Mouse (Mus musculus): ENCODE measurements around the gene Ssc4d. TPM values are rescaled to one million over a fixed set of nuclear protein-coding genes. Genes with fewer than 3 reads are reported as not detected.

Gene Ssc4d
- 0.65 and 1.0 TPM in 2 replicates for polyA plus RNA-seq (2021; fragmentation: Nextera tagmentation)
- long read RNA-seq, experiment 1, partial matches to known transcripts: 3 of 3 reads
- long read RNA-seq, experiment 1, other reads (novel, unspliced or antisense): 0 of 3 reads
- long read RNA-seq, experiment 2, partial matches to known transcripts: 1 of 2 reads
- long read RNA-seq, experiment 2, other reads (novel, unspliced or antisense): 1 of 2 reads

DNA sequence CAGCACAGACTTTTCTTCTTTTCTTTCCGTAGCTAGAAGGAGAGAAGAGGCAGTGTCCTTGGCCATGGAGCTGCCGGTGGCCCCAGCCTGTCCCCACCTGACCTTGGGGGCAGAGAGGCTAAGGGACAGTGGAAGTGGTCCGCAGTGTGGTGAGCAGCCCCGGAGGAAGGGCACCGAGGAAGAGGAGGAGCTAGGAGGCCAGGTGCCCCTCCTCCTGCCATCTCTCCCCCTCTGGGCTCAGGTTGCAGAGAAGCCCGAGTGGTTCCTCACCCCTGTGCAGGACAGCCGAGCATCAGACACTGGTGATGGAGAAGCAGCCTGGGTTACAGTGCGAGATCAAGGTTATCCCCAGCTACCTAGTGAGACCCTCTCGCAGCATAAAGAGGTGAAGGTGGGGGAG is at the start of gene Ssc4d:
Gene Ssc4d (minus strand): TSS at position 167 of the 400 bp plus-strand sequence.

GRCm38 (mm10) chr5:135994725-135995687 is 20.7 kb upstream of the Ssc4d start, which contains the start of gene Dtx2:
TSS of gene Dtx2 (plus strand) at chr5:135994800.

GRCm38 (mm10) chr5:135979904-135980303 is 5.6 kb upstream of the Ssc4d start, which contains the start of gene Zp3:
TSS of gene Zp3 (plus strand) at chr5:135980099.

GRCm38 (mm10) chr5:135934481-135935175 is 39.7 kb downstream of the Ssc4d start, which contains the start of gene Ywhag:
TSS of gene Ywhag (minus strand) at chr5:135934616.

Other genes starting within 250 kb of the Ssc4d start
- 36.7 and 39.5 TPM in 2 replicates for gene Tmem120a, start 230.1 kb downstream of the Ssc4d start, polyA plus RNA-seq (2021; fragmentation: Nextera tagmentation)
- 0.21 TPM in 1 of 2 replicates, not detected in the other for gene Styxl1, start 196.1 kb downstream of the Ssc4d start, polyA plus RNA-seq (2021; fragmentation: Nextera tagmentation)
- 702 and 826 TPM in 2 replicates for gene Mdh2, start 196.1 kb downstream of the Ssc4d start, polyA plus RNA-seq (2021; fragmentation: Nextera tagmentation)
- 18.4 and 20.1 TPM in 2 replicates for gene Srrm3, start 167.6 kb downstream of the Ssc4d start, polyA plus RNA-seq (2021; fragmentation: Nextera tagmentation)
- gene Hspb1, start 86.6 kb downstream of the Ssc4d start, polyA plus RNA-seq (2021; fragmentation: Nextera tagmentation): 21.3 and 32.6 TPM in 2 replicates
- 469 and 556 TPM in 2 replicates for gene Ywhag, start 39.9 kb downstream of the Ssc4d start, polyA plus RNA-seq (2021; fragmentation: Nextera tagmentation)
- not detected in 2 replicates for gene Zp3, start 5.6 kb upstream of the Ssc4d start, polyA plus RNA-seq (2021; fragmentation: Nextera tagmentation)
- gene Dtx2, start 20.3 kb upstream of the Ssc4d start, polyA plus RNA-seq (2021; fragmentation: Nextera tagmentation): 6.4 and 6.8 TPM in 2 replicates
- not detected in 2 replicates for gene Upk3b, start 64.0 kb upstream of the Ssc4d start, polyA plus RNA-seq (2021; fragmentation: Nextera tagmentation)
- 0.94 and 1.1 TPM in 2 replicates for gene Upk3bl, start 80.0 kb upstream of the Ssc4d start, polyA plus RNA-seq (2021; fragmentation: Nextera tagmentation)
- gene Rasa4, start 109.4 kb upstream of the Ssc4d start, polyA plus RNA-seq (2021; fragmentation: Nextera tagmentation): 2.3 TPM in 2 replicates
- gene Polr2j, start 142.1 kb upstream of the Ssc4d start, polyA plus RNA-seq (2021; fragmentation: Nextera tagmentation): 178 and 182 TPM in 2 replicates
- 5.1 and 5.8 TPM in 2 replicates for gene Lrwd1, start 161.5 kb upstream of the Ssc4d start, polyA plus RNA-seq (2021; fragmentation: Nextera tagmentation)
- gene Alkbh4, start 161.6 kb upstream of the Ssc4d start, polyA plus RNA-seq (2021; fragmentation: Nextera tagmentation): 7.5 and 7.7 TPM in 2 replicates
- gene Orai2, start 196.2 kb upstream of the Ssc4d start, polyA plus RNA-seq (2021; fragmentation: Nextera tagmentation): 34.4 and 36.2 TPM in 2 replicates
- gene Prkrip1, start 224.4 kb upstream of the Ssc4d start, polyA plus RNA-seq (2021; fragmentation: Nextera tagmentation): 51.5 and 52.0 TPM in 2 replicates